Mouse (Mus musculus) right cerebral cortex, postnatal 14 days (tissue): ENCODE results near the gene Ptprk.

ENCODE experiments used
- DNase-seq: peaks from one replicate; pipeline ENCODE4 v3.0.0; 2022

The Ptprk gene

DNA sequence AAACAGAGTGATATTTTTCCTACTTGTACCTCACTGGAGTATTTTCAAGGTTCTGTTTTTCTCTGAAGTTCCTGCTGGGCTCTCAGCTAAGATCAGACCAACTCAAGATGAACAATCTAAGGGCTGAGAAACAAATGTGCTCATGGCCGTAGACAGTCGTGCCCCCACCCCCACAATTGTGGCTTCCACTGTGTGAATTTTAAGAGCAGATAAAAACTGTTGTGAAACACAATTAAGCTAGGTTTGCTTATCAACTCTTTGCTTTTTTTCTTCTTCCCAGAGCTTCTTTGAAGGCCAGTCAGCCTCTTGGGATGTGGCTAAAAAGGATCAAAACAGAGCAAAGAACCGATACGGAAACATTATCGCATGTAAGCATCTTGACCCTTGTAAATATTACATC, 493.4 kb downstream of the Ptprk start:
- no peak for DNase-seq

DNA sequence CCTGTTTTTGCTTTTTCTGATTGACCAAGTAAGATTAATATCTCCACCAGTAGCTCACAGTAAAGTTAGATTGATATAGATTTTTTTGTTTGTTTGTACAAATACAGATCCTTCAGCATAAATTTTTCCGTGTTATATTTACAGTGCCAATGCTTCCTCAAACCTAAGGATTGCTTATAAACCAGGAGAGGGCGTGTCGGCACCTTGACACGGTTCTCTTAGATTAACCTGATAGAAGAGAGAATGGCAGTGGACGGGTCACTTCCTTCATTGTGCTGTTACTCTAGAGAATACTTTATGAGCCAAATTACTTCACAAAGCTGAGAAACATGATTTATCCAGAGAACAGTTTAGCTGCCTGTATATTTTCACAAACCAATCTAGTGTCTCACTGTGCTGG, 505.0 kb downstream of the Ptprk start:
- DNase-seq = no peak

GRCm38 (mm10) chr10:28586565-28587138, 512.0 kb downstream of the Ptprk start:
- no peak for DNase-seq

DNA sequence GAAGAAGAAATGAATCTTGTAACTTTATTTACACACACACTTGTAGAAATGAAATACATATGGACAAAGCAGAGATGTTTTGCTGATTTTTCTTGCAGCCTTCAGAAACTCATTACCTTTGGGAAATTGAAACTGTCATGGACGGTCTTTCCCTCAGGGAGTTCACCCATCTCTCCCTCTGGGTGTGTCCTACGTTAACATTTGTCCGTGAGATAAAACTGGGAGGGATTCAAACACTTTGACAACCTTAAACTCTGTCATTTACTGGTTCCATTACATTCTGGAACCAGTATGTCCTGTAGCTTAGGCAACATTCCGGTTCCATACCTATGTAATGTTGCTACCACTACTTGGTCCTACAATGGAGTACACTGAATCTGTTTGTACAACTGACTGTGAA, 513.8 kb downstream of the Ptprk start:
- DNase-seq = no peak

GRCm38 (mm10) chr10:28590822-28591221, 516.2 kb downstream of the Ptprk start:
- no peak for DNase-seq

DNA sequence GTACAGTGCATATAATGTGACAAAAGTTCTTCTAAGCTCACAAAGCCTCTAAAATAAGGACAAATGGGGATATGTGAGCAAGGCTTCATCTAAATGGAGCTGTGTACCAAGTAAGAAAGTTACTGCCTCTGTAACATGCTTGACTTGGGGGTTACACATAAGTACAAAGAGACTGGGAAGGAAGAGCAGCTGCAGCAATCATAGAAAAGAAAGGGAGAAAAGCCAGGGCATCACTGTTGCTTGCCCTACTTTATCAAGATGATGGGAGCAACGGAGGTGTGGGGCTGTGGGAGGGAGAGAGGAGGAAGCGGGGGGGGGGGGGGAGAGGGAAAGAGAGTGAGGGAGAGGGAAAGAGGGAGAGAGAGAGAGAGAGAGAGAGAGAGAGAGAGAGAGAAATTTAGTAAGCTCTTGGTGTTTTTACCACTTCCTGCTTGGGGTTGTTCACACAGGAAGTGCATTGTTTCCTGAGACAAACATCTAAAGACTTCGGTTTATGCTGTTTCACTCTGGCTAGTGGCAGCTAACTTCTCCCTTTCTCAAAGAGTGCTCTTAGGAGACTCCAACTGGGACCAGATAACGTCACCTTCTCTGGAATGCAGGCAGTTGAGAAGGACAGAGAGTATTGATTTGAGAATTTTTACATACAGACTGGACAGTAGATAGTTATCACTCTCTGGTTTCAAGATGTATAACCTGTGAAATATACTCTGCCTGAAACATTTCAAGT, 519.1 kb downstream of the Ptprk start:
- DNase-seq = no peak

GRCm38 (mm10) chr10:28596897-28597296, 522.3 kb downstream of the Ptprk start:
- no peak for DNase-seq

DNA sequence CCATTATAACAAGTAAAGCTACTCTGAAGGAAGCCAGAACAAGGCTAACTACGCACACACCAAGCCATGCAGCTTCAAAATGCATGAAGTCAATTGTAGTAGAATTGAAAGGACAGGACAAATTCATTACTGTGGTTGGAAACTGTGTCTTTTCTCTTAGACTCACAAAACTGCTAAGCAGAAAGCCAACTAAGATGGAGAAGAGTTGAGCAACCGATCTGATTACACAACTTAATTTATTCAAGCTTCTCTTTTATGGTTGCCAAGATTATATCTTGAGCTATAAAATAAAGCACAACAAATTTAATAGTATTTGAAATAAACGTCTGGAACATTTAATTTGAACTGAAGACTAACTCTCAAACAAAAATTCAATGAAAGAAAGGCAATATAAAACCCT, 534.5 kb downstream of the Ptprk start:
- DNase-seq = no peak

- no peak for DNase-seq
These were observed 539.8 kb downstream of the Ptprk start for GRCm38 (mm10) chr10:28614396-28614795.

DNA sequence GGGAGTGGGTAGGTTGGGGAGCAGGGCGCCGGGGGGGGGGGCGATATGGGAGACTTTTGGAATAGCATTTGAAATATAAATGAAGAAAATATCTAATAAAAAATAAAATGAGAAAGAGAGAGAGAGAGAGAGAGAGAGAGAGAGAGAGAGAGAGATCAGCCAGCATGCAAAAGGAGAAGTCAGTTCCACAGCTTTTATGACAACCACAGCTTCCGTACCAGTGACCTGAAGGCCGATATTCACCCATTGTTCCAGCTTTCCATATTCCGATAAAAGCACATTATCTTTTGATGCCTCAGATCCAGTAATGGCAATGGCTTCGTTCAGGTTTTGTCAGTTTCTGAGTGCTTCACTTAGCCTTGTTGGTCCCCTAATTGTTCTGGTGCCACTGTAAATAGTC, 542.6 kb downstream of the Ptprk start:
- DNase-seq = no peak

DNA sequence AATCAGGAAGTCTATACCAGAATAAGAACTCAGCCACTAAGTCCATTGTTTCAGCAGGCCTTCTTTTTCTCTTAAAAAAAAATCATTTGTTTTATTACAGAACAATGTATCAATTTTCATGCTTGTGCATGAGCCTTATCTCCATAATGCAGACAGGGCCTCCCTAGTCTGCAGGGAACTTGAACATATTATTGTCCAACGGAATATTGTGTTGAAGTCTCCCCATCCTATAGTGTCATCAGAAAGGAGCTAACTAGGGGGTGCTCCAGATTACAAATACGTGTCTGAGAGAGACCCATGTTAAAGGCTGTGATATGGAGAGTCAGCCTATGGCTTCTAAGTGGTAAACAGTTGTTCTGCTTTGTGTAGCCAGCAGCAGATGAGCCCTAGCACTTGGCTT, 543.4 kb downstream of the Ptprk start:
- DNase-seq = no peak

GRCm38 (mm10) chr10:28619415-28619814, 544.8 kb downstream of the Ptprk start:
- no peak for DNase-seq

GRCm38 (mm10) chr10:28636096-28636495, 561.5 kb downstream of the Ptprk start:
- DNase-seq = no peak

GRCm38 (mm10) chr10:28641887-28642286, 567.3 kb downstream of the Ptprk start:
- DNase-seq = no peak
